Mouse (Mus musculus) kidney, adult 2 months (tissue): Measurements from ENCODE around the gene Arhgef17. TPM values are rescaled to one million over a fixed set of nuclear protein-coding genes. Genes with fewer than 3 reads are reported as not detected.

Experiments
- DNase-seq: peaks from one replicate; pipeline ENCODE4 v3.0.0; 2021
- H3K27ac ChIP-seq: fragments of 200-500 bp; 2 replicates; pipeline ENCODE4 v1.5.1; 2012; ENCODE audit warnings: low read depth, low read length, control low read depth, inconsistent platforms; ENCODE audit not compliant: insufficient read depth
- H3K27me3 ChIP-seq: fragments of 200-500 bp; replicated peaks from 2 replicates; pipeline ENCODE4 v1.6.1; 2012; ENCODE audit warnings: mild to moderate bottlenecking, moderate library complexity, low read length, inconsistent platforms; ENCODE audit not compliant: control insufficient read depth, insufficient read depth
- H3K36me3 ChIP-seq: fragments of 200-500 bp; 2 replicates; pipeline ENCODE4 v1.6.1; 2012; ENCODE audit warnings: mild to moderate bottlenecking, moderate library complexity, low read length, inconsistent platforms; ENCODE audit not compliant: control insufficient read depth, insufficient read depth
- H3K4me1 ChIP-seq: fragments of 200-500 bp; 2 replicates; pipeline ENCODE4 v1.6.1; 2011; ENCODE audit warnings: low read length; ENCODE audit not compliant: control insufficient read depth, insufficient read depth
- H3K4me3 ChIP-seq: fragments of 200-500 bp; 2 replicates; pipeline ENCODE4 v1.5.1; 2011; ENCODE audit warnings: mild to moderate bottlenecking, low read depth, low read length, control low read depth; ENCODE audit not compliant: insufficient read depth
- CTCF ChIP-seq: fragments of 200-500 bp; conservative IDR thresholded peaks from 2 replicates; pipeline ENCODE4 v1.5.1; 2011; ENCODE audit warnings: low read depth, mild to moderate bottlenecking, control low read depth, low read length, moderate library complexity, mixed read lengths; ENCODE audit not compliant: insufficient read depth, insufficient read length
- POLR2A ChIP-seq: fragments of 200-500 bp; IDR thresholded peaks from one replicate; pipeline ENCODE4 v1.6.1; 2011; ENCODE audit warnings: low read depth, low read length, control low read depth
- WGBS: fragments of 180-500 bp; shearing (Covaris S2); methylation state at CpG from one replicate; pipeline ENCODE4 v1.1.7; 2018; 5-methylcytosine and 5-hydroxymethylcytosine counted together
- polyA plus RNA-seq: library from polyadenylated mRNA; depleted of rRNA; stranded (reverse); fragments of >200 nt; gene quantifications from 2 replicates; pipeline ENCODE4 v1.2.3, GENCODE M21; 2012

Gene Arhgef17
- polyA plus RNA-seq, 1 experiment, result 25.4 TPM

DNA sequence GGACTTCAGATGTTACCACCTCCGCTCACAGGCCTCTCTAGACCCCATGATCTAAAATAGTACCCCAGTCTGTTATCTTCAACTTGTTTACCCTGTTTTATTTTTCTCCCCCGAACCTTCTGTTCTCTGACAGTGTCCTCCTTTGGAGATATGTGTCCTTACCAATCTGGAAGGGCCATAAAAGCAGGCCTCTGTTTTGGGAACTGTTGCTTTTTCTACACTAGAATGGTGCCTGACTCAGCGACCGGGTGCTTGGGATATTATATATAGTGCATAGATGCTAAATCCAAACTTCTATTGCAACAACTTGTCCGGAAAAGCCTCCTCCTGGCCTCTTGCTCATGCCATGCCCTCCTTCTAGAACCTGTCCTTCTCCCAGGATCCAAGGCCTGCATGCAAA is 7.7 kb downstream of the Arhgef17 start:
- Histone ChIP-seq H3K4me3 (no peak overlapping the region), H3K36me3 (no peaks in the 10 kb centered on the region), H3K27me3 (no peaks in the 10 kb centered on the region), H3K4me1 (peaks cover 42% of the 10 kb centered on the region), H3K27ac (no peak overlapping the region)
- DNase-seq, result no peak
- TF ChIP-seq POLR2A (no peak), CTCF (no peak)
- WGBS, result 83% methylated on average over 5 of the region's 5 CpGs

DNA sequence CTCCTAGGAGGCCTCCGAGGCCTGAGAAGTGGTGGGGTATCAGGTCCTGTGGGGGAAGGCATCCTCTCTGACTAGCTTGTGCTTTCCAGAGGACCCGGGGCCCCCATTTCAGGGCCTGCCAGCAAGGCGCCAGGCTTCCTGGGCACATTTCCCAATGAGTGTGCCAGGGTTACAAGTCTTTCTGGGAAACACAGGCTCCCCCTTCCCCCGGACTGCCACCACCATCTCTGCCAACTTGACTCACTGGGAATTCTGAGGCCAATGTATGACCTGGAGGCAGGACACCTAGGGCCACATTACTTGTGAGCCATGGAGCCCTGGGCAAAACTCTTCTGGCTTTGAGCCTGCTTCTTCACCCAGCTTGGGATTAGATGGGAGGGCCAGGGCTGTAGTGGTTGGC is 9.0 kb downstream of the Arhgef17 start:
- no peak overlapping the region for H3K4me3 ChIP-seq
- H3K27me3 ChIP-seq, result no peaks in the 10 kb centered on the region
- TF ChIP-seq POLR2A (no peak), CTCF (no peak)
- 38% methylated on average over 4 of the region's 4 CpGs for WGBS
- peak overlapping the region; percentile 40; the same call in 1 of the 2 replicates for H3K27ac ChIP-seq
- peaks cover 45% of the 10 kb centered on the region for H3K4me1 ChIP-seq
- peak; percentile 47 for DNase-seq
- no peaks in the 10 kb centered on the region for H3K36me3 ChIP-seq

DNA sequence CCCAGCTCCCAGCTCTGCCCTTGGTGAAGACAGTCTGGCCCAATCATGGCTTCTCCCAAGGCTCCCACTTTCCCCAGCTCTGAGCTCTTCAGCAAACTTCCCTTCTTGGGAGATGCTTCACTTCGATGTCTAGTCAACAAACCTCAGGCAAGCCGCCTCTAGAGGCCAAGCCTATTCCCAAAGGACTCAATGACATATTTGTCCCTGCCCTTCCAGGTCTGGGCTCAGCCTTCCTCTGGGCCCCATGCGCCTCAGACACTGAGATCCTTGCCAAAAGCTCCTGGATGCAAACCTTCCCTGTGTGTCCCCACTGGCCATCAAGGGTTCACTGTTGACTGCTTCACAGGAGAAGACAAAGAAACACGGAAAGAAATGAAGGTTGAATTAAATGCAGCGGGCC is 10.6 kb downstream of the Arhgef17 start:
- no peaks in the 10 kb centered on the region for H3K27me3 ChIP-seq
- TF ChIP-seq CTCF (no peak), POLR2A (no peak)
- H3K27ac ChIP-seq, result no peak overlapping the region; the same call in 1 of the 2 replicates
- peaks cover 34% of the 10 kb centered on the region for H3K4me1 ChIP-seq
- DNase-seq, result no peak
- H3K4me3 ChIP-seq, result no peak overlapping the region
- no peaks in the 10 kb centered on the region for H3K36me3 ChIP-seq
- WGBS, result 74% methylated on average over 5 of the region's 5 CpGs

DNA sequence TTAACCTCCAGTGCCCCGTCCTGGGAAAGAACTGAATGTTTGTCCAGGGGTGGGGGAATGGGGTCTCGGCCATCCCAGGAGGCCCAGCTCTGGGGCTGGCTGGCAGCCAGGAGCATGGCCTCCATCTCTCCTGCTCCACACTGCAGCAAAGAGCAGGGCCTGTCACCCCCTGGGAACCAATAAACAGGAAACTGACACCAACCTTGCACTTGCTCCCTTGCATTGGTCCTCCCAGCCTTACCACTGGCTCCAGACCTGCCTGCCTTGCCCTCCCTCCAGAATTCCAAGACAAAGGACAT is 12.1 kb downstream of the Arhgef17 start:
- TF ChIP-seq POLR2A (no peak), CTCF (no peak)
- Histone ChIP-seq H3K27ac (peak overlapping the region; percentile 30), H3K4me1 (peaks cover 33% of the 10 kb centered on the region), H3K4me3 (no peak overlapping the region), H3K27me3 (no peaks in the 10 kb centered on the region), H3K36me3 (no peaks in the 10 kb centered on the region)
- WGBS, result 20% methylated on average over 2 of the region's 2 CpGs
- DNase-seq, result peak; percentile 72

DNA sequence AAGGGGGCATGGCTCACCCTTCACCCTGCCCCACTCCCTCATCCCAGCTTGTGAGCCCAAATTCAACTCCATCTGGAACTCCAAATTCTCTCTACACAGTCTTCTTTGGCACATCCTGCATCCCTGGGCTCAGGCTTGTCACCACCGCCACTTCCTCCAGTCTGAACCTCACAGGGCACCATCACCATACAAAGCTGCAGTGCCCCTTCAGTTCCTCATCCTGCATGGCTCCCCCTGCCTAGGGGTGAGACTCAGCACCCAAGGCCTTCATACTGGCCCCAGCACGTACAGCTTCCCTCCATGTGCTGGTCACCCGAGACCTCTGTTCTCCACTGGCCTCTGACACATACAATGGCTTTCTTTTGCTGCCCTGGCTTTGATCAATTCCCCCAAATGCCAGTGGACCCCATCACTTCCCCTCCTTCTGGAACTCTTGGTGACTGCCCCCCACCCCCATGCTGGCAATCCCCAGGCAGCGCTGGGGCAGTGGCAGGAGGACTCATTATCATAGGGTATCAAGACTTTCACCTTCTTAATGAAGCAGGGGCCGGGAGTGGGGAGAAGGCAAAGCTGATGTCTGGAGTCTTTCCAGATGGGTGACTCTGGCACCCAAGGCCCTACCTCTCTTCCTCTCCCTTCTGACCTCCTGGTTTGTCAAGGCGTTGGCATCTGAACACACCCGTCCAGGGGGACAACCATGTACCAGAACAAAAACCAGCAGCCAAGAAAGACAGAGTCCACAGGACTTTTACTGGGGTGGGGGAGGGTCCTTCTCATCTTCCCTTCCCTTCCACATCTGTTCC is 12.7 kb downstream of the Arhgef17 start:
- no peaks in the 10 kb centered on the region for H3K27me3 ChIP-seq
- WGBS, result 44% methylated on average over 7 of the region's 7 CpGs
- DNase-seq, result no peak
- H3K27ac ChIP-seq, result peak overlapping the region; percentile 30
- H3K4me1 ChIP-seq, result peaks cover 33% of the 10 kb centered on the region
- no peak overlapping the region for H3K4me3 ChIP-seq
- H3K36me3 ChIP-seq, result no peaks in the 10 kb centered on the region
- TF ChIP-seq CTCF, result no peak
- TF ChIP-seq POLR2A, result no peak

DNA sequence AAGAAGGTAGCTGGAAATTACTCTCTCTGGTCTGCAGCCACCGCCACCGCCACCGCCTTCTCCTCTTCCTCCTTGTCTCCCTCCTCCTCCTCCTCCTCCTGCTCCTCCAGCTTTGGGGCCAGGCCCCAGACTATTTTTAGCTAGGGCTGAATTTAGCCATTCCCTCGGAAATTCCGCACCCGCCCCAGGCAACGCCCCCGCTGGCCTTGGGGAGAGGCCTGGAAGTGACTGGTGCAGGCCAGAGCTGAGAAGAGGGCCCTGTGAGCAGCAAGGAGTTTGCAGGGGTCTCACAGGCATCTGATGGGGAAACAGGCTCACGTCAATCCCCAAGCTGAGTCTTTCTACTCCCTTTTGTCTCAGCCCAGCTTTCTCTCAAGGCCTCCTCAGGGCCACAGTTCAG is 13.7 kb downstream of the Arhgef17 start:
- Histone ChIP-seq H3K27ac (peak overlapping the region; percentile 19), H3K4me3 (no peak overlapping the region), H3K36me3 (no peaks in the 10 kb centered on the region), H3K4me1 (peaks cover 30% of the 10 kb centered on the region), H3K27me3 (no peaks in the 10 kb centered on the region)
- WGBS, result 40% methylated on average over 9 of the region's 9 CpGs
- no peak for TF ChIP-seq CTCF
- TF ChIP-seq POLR2A, result no peak
- DNase-seq, result peak; percentile 66

DNA sequence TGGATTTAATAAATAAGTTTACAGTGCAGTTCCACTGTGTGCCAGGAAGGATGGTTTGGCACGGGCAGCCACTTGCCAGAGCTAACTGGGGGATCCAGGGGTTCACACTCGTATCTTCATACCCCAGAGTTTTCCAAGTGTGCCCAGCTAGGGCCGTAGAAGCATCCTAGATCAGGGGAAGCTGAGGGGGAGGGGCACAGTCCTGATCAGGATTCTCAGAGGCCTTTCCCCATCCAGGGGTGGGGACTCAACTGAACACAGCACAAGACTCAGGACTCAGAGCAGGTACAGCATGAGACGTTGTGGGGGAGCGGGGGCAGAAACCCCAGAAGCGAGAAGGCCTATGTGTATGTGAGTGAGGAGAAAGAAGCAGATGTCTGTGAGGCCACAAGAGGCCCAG is 14.2 kb downstream of the Arhgef17 start:
- Histone ChIP-seq H3K36me3 (no peaks in the 10 kb centered on the region), H3K4me1 (peaks cover 29% of the 10 kb centered on the region), H3K27ac (0 out of 2 replicates have a peak overlapping the region, but pooled peaks have one; percentile 8), H3K27me3 (no peaks in the 10 kb centered on the region), H3K4me3 (no peak overlapping the region)
- 41% methylated on average over 6 of the region's 6 CpGs for WGBS
- TF ChIP-seq POLR2A (no peak), CTCF (no peak)
- no peak for DNase-seq
